Mouse (Mus musculus): Measurements from ENCODE around the gene Atad5.

The Atad5 gene

DNA sequence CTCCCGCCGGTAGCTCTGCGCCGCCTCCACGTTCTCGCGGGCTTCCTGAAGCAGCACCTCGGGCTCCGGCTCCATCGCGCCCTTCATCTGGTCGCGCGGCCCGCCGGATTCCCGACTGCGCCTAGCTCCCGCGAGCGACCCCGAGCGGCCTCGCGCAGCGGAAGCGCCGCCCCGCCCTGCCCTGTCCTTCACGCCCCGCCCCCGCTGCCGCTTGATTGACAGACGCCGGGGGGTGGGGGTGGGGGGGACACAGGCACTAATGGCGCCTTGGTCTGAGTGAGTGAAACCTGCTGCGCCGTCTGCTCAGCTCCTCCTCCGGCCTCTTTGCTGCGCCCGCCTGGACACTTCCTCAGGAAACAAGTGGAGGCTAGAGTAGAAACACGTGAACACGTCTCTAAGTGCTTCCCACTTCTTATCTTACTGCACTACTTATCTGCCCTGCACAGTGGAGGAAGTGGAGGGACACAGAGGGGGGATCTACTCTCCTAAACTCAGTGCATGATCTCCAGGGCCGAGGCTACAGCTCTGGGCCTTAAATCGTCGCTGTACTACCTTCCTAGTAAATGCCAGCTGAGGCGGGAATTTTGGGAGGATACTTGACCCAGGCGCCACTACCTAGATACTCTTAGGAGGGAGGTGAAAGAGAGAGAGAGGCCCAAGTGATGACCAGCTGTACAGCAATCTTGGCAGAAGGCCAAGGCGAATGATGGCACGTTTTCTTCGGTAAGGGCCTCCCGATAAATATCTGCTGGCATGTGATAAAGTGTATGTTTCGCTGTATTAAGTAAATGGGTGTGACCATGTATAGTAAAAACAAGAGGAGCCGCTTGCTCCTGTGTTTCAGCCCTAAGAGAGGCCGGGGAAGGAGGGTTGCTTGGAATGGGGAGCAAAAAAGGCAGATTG is 8.1 kb upstream of the Atad5 start, which contains the start of gene Crlf3:
TSS of gene Crlf3 (minus strand) at position 166 of the 903 bp plus-strand sequence.
- DNase-seq (ENCODE audit: low read depth, low spot score), result peak; percentile 68

DNA sequence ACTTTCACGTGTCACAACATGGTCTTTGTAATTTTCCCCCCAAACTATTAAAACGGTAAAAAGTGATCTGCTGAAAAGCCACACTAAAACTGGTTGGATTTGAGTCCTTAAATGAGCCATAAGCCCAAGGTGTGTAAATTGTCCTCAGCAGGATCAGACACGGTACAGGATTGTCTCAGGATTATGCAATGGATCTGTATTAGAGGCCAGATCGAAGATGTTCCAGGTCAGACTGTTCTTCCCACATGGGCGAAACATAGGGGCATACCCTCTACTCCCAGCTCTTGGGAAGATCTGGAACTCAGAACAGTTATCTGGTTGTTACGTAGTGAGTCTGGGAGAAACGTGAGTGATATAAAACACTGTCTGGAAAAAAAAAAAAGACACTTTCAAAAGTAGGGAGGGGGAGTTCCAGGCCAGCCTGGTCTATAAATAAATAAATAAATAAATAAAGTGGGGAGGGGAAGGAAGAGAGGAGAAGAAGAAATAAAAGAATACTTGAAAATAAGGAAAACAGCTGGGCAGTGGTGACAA is 7.3 kb upstream of the Atad5 start:
- DNase-seq (ENCODE audit: low read depth, low spot score), result no peak

DNA sequence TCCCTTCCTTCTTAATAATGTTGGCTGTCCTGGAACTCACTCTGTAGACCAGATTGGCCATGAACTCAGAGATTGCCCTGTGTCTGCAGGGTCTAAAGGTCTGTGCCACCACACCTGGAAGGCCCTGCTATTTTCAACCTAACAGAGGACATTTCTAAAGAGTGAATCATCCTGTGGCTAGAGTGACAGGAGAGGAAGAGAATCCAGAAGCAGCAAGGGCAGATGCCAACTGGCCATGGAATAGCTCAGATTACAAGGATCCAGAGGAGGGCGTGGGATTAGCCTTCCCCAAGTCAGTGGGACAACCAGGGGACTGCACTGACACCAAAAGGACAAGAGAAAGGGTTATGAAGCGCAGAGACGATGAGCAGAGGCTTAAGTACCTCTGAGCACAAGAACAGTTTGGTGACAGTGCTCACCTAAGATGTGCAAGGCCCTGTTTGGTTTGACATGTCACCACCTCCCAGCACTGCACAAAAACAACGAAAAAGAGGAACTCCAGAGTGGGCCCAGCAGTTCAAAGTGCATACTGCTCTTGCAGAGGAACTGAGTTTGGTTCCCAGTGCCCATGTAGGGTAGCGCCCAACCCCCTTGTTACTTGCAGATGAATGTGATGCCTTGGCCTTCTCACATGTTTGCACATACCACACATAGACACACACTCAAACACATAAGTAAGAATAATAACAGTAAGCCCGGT is 3.7 kb upstream of the Atad5 start:
- DNase-seq (ENCODE audit: low read depth, low spot score), result no peak

DNA sequence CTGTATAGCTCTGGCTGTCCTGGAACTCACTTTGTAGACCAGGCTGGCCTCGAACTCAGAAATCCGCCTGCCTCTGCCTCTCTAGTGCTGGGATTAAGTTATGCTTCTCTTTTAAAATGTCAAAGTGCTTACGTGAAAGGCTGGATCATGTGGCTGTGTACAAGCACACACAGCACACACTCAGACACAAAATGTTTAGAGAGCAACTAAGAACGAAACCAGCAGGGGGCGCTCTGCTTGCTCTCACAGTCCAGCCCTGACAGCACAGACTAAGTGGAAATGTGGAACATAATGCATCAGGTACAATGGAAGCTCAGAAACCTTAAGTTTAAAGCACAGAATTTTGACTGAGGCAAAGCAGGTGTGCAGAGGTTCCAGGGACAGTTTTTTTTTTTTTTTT is 2.4 kb upstream of the Atad5 start:
- DNase-seq (ENCODE audit: low read depth, low spot score), result peak; percentile 72

DNA sequence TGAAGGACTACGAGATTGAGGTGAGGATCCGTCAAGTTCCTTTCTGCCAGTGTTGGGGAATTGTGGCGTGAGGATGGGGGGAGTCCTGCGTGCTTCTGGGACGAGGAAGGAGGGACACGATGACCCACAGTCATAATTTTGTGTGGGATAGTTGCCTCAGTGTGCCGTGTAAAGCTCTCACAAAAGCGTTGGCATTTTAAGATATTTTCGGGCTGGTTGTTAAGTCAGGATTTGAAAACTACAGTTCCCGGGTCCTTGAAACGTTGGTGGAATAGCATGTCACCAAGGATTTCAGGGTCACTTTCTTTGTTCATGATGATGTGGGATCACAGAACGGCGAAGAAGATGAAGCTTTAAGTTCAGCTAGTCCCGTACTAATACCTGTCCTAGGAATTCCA is 616 bp downstream of the Atad5 start:
- DNase-seq (ENCODE audit: low read depth, low spot score), result no peak

DNA sequence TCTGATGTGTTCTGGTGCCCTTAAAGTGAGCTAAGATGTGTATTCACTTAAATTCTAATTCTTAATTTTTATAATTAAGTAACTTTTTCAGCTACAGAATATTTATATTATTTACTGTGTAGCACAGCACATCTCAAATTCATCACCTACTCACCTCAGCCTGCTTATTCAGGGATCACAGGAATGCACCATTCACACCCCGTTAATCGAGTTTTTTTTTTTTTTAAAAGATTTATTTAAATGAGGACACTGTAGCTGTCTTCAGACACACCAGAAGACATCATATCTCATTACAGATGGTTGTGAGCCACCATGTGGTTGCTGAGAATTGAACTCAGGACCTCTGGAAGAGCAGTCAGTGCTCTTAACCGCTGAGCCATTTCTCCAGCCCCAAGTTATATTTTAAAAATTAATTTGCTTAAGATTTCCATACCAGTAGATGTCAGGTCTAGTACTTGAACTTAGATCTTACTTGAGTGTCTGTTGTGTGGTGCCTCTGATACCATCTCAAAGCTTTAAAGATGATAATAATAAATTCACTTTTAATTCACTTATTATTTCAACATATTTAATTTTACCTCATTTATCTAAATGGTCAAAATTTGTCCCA is 1.5 kb downstream of the Atad5 start:
- no peak for DNase-seq (ENCODE audit: low read depth, low spot score)

DNA sequence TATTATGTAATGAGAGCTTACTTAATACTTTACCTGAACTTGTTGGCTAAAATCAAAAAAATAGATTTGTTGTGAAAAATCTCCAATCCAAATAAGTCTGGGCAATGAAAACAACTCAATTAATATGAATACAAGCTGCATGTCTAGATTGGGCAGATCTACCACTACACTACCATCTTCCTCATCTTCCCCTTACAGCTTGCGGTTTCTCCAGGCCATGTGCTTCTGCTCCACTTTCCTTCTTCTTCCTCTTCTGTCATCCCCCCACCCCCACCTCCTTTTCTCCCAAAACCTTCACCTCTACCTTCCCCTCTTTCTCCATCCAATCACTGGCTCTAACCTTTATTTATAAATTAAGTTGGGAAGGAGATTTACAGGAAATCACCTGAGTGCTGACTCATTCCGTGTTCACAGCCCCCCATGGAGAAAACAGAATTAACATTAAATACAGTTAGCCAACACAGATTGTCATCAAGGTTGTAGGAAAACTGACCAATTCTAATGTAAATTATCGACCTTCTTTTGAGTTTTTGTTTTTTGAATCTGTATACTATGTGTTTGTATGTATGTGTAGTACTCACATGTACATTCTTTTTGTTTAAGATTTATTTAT is 9.3 kb downstream of the Atad5 start:
- no peak for DNase-seq (ENCODE audit: low read depth, low spot score)

DNA sequence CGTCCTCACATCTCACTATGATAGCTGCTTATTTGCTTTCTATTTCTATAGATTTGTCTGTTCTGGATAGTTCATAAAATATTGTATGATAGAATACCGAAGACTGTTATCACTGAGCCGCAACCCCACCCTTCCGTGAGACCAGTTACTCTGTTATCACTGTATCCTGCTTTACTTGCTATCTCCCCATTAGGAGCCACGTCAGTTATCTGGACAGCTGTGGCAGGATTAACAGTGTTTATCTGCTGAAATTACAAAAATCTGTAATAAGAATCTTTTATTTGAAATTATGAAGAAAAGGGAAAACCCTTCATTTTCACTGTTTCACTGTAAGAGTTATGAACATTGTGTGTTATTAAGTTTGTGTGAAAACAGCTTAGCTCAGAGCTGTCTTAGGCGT is 12.1 kb downstream of the Atad5 start:
- no peak for DNase-seq (ENCODE audit: low read depth, low spot score)

DNA sequence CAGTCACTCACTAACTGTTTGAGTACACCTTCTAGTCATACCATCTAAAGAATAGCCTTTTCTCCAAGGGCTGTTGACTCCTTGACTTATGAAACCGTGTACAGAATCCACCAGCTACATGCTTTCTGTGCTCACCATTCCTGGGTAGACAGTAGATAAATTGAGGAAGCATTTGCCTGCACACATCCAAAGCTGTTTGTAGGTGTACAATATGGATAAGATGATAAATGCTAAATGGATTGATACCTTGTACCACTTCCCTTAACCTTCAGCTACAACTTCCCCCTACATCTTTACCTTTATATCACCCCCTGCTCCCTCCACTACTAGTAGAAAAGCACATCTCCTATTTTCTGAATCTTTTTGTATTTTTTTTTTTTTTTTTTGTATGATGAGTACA is 15.2 kb downstream of the Atad5 start:
- DNase-seq (ENCODE audit: low read depth, low spot score), result no peak

DNA sequence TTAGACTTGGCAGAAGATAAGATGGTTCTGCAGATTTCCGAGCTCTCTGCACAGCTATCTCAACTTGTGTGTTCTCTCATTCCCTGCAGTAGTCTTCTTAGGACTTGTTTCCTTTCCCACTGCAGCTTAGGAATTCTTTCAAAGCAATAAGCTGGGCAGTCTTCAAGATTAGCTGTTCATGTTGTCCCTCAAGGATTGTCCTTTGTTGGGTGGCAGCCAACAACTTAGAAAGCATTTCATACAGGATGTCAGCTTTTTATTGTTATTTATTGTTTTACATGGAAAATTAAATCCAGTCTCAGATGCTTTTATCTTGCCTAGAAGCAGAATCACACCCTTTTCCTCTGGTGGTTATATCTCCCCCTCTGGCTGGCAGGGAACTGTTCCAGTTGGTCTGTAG is 27.2 kb downstream of the Atad5 start:
- DNase-seq (ENCODE audit: low read depth, low spot score), result no peak

DNA sequence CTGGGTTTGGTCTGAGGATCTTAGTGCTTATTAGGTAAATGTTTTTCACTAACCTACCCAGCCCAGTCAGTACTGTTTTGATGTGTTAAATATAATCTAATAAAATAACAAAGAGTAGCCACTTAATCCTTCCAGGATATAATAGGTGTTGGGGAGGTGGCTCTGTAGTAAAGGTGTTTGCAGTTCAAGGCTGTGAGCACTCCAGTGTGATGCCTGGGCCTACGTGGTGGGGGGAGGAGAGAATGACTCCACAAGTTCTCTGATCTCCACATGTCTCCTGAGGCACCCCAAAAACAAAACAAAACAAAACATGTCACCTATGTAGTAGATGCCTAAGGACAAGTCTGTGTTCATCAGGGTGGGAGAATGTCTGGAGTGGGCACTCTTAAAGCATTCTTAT is 42.9 kb downstream of the Atad5 start:
- DNase-seq (ENCODE audit: low read depth, low spot score), result no peak

DNA sequence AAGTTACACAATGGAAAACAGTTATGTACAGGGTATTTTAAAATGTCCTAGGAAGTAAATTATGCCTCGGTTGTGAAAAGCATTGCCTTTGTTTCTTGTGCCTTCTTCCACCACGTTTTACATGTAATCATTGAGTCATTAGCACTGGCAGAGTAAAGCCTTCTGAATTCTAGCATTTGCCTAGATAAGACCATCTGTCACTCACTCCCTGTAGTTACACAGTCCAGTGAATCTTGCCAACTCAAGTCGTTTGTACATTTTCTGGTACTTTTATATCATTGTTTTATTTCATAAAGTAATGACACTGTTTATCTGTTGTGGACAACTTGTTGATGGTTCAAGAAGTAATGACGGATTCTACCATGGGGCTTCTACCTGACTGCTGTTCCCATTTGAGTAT is 45.5 kb downstream of the Atad5 start:
- DNase-seq (ENCODE audit: low read depth, low spot score), result no peak

DNA sequence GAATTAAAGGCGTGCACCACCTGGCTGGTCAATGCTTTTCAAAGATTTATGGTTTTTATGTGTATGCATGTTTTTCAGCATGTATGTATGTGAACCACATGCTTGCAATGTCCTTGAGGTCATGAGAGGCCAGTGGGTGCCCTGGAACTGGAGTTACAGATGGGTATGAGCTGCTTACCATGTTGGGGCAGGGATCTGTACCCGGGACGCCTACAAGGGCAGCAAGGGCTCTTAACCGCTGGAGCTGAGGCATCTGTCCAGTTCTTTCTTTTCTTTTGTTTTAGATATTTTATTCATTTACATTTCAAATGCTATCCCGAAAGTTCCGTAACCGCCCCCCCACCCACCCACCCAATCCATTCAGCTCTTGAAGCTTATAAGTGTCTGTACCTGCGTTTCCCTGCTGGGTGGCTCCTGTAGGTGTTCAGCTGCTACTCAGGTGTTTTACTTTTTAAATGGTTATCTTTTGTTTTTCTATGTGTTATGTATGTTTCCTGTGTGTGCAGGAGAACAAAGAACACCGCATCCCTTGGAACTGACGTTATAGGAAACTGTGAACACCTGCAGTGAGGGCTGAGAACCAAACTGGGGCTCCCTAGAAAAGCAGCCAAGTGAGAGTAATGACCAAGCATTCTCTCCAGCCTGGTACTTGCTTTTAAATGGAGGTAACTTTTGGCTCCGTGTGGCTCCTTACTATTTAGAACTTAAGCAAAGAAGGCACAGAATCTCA is 46.9 kb downstream of the Atad5 start:
- no peak for DNase-seq (ENCODE audit: low read depth, low spot score)

DNA sequence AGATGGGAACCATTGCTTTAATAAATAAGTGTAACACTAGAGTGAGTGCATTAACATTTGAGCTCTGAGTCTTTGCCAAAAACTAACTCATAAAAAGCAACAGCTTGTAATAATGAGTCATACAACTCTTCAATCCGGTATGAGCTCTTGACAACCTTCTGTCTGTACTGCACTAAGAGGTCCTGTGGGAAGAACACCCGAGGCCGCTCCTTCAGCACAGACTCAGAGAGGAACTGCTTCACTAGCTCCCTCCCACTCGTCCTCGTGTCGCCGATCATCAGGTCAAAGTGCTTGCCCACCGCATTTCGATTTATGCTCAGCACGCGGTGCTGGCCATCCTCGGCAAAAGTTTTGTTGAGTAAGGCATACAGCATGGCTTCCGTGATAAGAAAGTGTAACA is 47.6 kb downstream of the Atad5 start:
- no peak for DNase-seq (ENCODE audit: low read depth, low spot score)

DNA sequence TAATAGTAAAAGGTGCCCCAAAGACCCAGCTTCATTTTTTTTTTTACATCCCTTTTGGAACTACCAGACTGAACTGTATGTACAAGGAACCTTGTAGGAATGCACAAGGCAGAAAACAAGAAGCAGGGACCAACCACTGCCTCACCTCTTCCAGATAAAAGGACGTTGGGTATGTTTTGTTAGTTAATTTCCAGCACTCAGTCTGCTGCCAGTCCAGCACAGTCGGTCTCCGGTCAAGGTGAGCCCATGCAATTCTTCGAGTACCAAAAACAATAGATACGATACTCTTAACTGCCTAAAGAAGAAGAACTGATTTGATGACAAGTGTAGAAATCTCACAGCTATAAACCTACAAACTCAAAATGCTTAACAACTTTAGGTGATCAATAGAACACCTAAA is 48.6 kb downstream of the Atad5 start:
- DNase-seq (ENCODE audit: low read depth, low spot score), result no peak

DNA sequence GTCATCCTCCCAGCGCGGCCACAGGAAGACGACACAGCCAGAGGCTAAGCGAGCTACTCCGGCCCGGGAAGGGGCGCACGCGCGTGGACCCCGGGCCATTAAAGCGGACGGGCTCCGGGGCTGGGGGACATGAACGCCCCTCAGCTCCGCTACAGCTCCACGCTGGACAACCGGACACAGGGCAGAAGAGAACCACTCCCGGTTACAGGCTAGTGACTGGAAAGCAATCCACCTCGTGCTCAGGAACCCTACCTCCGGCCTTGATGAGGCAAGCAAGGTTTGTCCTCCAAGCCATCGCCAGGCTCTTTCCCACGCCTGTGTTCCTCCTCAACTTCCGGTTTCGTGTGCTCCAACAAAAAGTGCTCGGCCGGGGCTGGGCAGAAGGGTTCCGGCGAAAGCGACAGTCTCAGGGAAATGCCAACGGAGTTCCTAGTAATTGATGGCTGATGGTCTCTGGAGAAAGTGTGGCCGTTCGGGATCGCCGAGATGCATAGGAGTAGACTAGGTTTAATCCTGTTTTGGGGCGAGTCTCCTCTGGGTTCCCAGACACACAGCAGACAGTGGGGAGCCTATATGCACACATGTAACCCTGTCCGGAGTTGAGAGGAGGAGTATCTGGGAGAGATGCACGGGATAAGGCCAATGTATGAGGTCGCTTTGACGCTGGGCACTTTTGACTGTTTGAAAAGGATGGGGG is 52.8 kb downstream of the Atad5 start, which contains the start of gene Tefm:
TSS of gene Tefm (minus strand) at position 351 of the 697 bp plus-strand sequence.
- peak; percentile 86 for DNase-seq (ENCODE audit: low read depth, low spot score)

DNA sequence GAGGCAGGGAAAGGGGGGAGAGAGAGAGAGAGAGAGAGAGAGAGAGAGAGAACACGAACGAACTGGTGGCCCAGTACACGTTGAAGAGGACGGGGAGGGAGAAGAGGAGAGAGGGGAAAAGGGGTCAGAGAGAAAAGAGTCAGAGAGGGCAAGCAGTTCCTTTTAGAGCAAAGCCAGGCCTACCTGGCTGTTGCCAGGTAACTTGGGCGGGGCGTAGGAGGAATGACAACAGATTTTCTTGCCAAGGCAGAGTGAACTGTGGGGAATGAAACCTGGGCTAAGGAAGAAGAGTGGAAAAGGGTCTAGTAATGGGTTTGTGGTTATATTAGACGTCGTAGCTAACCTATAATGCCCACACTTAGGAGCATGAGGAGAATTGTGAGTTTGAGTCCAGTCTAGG is 53.7 kb downstream of the Atad5 start:
- no peak for DNase-seq (ENCODE audit: low read depth, low spot score)

DNA sequence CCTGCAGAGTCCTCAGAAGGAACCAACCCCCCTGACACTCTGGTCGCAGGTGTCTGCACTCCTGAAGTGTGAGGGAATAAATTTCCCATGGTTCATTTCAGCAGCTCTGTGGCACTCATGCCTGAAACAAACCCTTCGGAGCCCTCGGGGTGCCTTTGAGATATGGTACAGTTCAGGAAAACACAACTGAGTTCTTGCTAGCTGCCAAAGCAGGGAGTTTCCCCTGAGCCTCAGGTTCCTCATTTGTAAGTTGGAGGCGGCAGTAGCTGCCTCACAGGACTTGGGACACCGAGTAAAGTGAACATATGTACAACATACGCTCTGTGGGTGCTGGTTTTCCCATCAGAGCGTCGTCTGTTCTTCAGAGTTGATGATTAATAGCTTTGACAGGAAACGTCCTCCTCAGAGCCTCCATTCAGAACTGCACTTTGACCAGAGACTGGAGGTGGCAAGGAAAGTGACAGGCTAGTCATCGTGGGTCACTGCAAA is 56.6 kb downstream of the Atad5 start:
- DNase-seq (ENCODE audit: low read depth, low spot score), result no peak

DNA sequence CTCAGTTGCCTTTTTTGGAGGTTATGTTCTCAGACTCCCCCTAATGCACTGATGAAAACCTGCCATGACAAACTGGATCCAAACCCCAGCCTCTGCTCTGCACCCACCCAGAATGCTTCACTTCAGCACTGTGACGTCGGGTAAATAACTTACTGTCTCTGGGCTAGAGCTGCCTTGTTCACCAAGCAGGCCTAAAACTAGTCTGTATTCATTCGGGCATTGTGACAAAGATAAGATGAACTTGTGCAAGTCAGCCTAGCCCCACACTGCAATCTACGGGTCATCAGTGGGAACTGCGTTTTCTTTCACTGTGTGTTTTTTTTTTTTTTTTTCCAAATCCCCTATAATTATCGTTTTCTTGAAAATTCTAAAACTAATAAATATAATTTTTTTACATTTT is 58.5 kb downstream of the Atad5 start:
- no peak for DNase-seq (ENCODE audit: low read depth, low spot score)

DNA sequence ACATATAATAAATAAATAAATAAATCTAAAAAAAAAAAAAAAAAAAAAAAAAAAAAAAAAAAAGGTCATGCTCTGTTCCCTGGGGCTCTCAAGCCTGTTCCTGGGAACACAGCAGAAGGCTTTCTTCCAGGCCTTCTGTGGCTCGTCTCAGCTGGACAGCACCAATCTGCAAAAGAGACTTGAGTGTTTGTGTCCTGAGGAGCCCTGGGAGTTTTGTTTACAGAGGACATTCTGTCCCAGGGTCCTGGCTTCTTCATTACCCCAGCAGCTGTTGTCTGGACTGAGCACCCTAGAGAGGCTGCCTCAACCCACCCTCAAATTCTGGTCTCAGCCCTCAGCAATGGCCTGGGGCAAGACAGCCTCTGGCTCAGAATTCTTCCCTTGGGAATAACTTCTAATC is 59.1 kb downstream of the Atad5 start:
- DNase-seq (ENCODE audit: low read depth, low spot score), result no peak
